Mouse (Mus musculus) heart, adult 2 months (tissue): ENCODE data around the gene Desi2. TPM values are rescaled to one million over a fixed set of nuclear protein-coding genes. Genes with fewer than 3 reads are reported as not detected.
"Not testable (repeated sequence)": the region's sequence is repeated elsewhere in the genome, so short reads cannot be mapped to it uniquely, and the experiment has no call there.

Source experiments
- DNase-seq, 2 experiments: peaks; one replicate each; pipeline ENCODE4 v3.0.0; 2021
- H3K27ac ChIP-seq: fragments of 200-600 bp; 2 replicates; pipeline ENCODE4 v1.8.1; 2022
- H3K27me3 ChIP-seq: fragments of 200-500 bp; 2 replicates; pipeline ENCODE4 v1.6.1; 2012; ENCODE audit warnings: mild to moderate bottlenecking, low read length, inconsistent platforms, mixed read lengths; ENCODE audit not compliant: control insufficient read depth, insufficient read depth
- H3K36me3 ChIP-seq: fragments of 200-500 bp; 2 replicates; pipeline ENCODE4 v1.6.1; 2012; ENCODE audit warnings: low read length, inconsistent platforms; ENCODE audit not compliant: control insufficient read depth, insufficient read depth
- H3K4me1 ChIP-seq: fragments of 200-500 bp; 2 replicates; pipeline ENCODE4 v1.6.1; 2011; ENCODE audit warnings: low read length; ENCODE audit not compliant: control insufficient read depth, insufficient read depth
- H3K4me3 ChIP-seq: fragments of 200-600 bp; 2 replicates; pipeline ENCODE4 v1.8.1; 2022
- H3K79me2 ChIP-seq: fragments of 200-500 bp; replicated peaks from 2 replicates; pipeline ENCODE4 v1.6.1; 2012; ENCODE audit warnings: mild to moderate bottlenecking, inconsistent platforms, low read length, moderate library complexity, mixed read lengths; ENCODE audit not compliant: control insufficient read depth, insufficient read depth
- H3K9ac ChIP-seq: fragments of 200-500 bp; 2 replicates; pipeline ENCODE4 v1.6.1; 2012; ENCODE audit warnings: low read depth, mild to moderate bottlenecking, control low read depth, inconsistent platforms, low read length, mixed read lengths
- CTCF ChIP-seq: fragments of 200-600 bp; IDR thresholded peaks from 2 replicates; pipeline ENCODE4 v1.8.1; 2022; ENCODE audit warnings: antibody characterized with exemption, mild to moderate bottlenecking, moderate library complexity
- EP300 ChIP-seq: fragments of 200-500 bp; IDR thresholded peaks from 2 replicates; pipeline ENCODE4 v1.6.1; 2011; ENCODE audit warnings: low read depth, low read length, control low read depth; ENCODE audit not compliant: insufficient read depth
- POLR2A ChIP-seq: fragments of 200-500 bp; IDR thresholded peaks from 2 replicates; pipeline ENCODE4 v1.6.1; 2011; ENCODE audit warnings: mild to moderate bottlenecking, low read depth, low read length, control low read depth; ENCODE audit not compliant: insufficient read depth
- WGBS: fragments of 180-500 bp; shearing (Covaris S2); methylation state at CpG from one replicate; pipeline ENCODE4 v1.1.7; 2018; 5-methylcytosine and 5-hydroxymethylcytosine counted together
- intact Hi-C: fragments of 180-260 bp; cut with DNase I; formaldehyde crosslinking; loops from one replicate; pipeline ENCODE4 v1.15.1; 2025
- polyA plus RNA-seq: library from polyadenylated mRNA; depleted of rRNA; stranded (reverse); fragments of >200 nt; gene quantifications from 2 replicates; pipeline ENCODE4 v1.2.3, GENCODE M21; 2012
- total RNA-seq, 2 experiments: library from RNA; stranded (reverse); gene quantifications; 2 replicates each; pipeline ENCODE4 v1.2.3; 2021

Gene Desi2
- total and polyA plus RNA-seq, 3 experiments, result 7.2 to 18.1 (median 16.3) TPM

GRCm38 (mm10) chr1:178219166-178220077 is 32.2 kb downstream of the Desi2 start:
- peaks cover 14% of the 10 kb centered on the region for H3K36me3 ChIP-seq
- peaks cover 2% of the 10 kb centered on the region; the same call in 1 of the 2 replicates for H3K79me2 ChIP-seq
- H3K4me1 ChIP-seq, result peaks cover 6% of the 10 kb centered on the region
- TF ChIP-seq CTCF (no peak), EP300 (no peak), POLR2A (no peak)
- H3K27me3 ChIP-seq, result no peaks in the 10 kb centered on the region
- H3K4me3 ChIP-seq, result no peak overlapping the region
- DNase-seq, result peak in 1 of 2 experiments; percentile 41
- WGBS, result 47% methylated on average over 5 of the region's 5 CpGs
- peak overlapping the region; percentile 87 for H3K27ac ChIP-seq
- H3K9ac ChIP-seq, result no peak overlapping the region
- intact Hi-C loops, result no loop called here

GRCm38 (mm10) chr1:178228888-178229287 is 41.7 kb downstream of the Desi2 start:
- H3K27me3 ChIP-seq, intact Hi-C loops, H3K9ac ChIP-seq, H3K36me3 ChIP-seq, H3K4me3 ChIP-seq, H3K4me1 ChIP-seq, DNase-seq, H3K27ac ChIP-seq, H3K79me2 ChIP-seq: not testable (repeated sequence)
- 76% methylated on average over 4 of the region's 4 CpGs for WGBS

DNA sequence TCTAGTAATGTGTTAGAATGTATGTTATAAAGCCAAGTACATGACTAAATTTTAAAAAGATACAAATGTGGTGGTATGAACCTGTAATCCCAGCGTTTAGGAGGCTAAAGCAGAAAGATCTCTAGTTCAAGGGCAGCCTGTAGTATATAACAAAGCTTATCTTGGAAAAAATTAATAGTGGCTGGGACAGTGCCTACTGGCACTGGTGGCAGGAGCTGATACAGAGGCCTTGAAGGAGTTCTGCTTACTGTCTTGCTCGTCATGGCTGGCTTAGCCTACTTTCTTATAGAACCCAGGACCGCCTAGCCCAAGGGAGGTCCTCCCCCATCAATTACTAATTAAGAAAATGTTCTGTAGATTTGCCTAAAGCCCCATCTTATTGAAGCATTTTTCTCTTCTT is 46.9 kb downstream of the Desi2 start:
- Histone ChIP-seq H3K79me2 (no peaks in the 10 kb centered on the region; the same call in none of the 2 replicates), H3K4me1 (peaks cover 4% of the 10 kb centered on the region), H3K4me3 (no peak overlapping the region), H3K27me3 (no peaks in the 10 kb centered on the region), H3K9ac (no peak overlapping the region), H3K36me3 (0 out of 2 replicates have a peak, but pooled peaks cover 4% of the 10 kb centered on the region), H3K27ac (no peak overlapping the region)
- intact Hi-C loops, result no loop called here
- TF ChIP-seq POLR2A (no peak), EP300 (no peak), CTCF (no peak)
- WGBS, result 83% methylated on average over 3 of the region's 3 CpGs
- DNase-seq, result no peak

DNA sequence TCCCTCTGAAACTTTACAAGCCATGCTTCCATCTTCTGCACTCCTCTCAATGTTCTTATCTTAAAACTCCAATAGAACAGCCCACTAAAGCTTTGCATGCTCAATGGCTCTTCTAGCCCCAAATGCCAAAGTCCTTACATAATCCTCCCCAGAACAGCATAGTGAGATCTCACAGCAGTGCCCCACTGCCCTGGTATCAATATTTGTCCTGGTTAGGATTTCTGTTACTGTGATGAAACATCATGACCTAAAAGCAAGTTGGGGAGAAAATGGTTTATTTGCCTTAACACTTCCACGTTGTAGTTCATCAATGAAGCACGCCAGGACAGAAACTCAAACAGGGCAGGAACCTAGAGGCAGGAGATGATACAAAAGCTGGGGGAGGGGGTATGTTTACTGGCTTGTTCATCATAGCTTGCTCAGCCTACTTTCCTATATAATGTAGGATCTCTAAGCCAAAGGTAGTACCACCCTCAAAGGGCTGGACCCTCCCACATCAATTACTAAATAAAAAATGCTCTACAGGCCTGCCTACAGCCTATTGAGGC is 48.8 kb downstream of the Desi2 start:
- H3K4me3 ChIP-seq, result no peak overlapping the region
- WGBS, result 75% methylated on average over 2 of the region's 2 CpGs
- H3K27ac ChIP-seq, result no peak overlapping the region
- no peak for TF ChIP-seq CTCF
- no peak for TF ChIP-seq POLR2A
- no peak for TF ChIP-seq EP300
- intact Hi-C loops, result no loop called here
- no peaks in the 10 kb centered on the region; the same call in none of the 2 replicates for H3K79me2 ChIP-seq
- 0 out of 2 replicates have a peak, but pooled peaks cover 4% of the 10 kb centered on the region for H3K36me3 ChIP-seq
- no peak for DNase-seq
- no peak overlapping the region for H3K9ac ChIP-seq
- H3K27me3 ChIP-seq, result no peaks in the 10 kb centered on the region
- peaks cover 4% of the 10 kb centered on the region for H3K4me1 ChIP-seq

GRCm38 (mm10) chr1:178238676-178239075 is 51.5 kb downstream of the Desi2 start:
- Histone ChIP-seq H3K9ac (no peak overlapping the region), H3K27ac (no peak overlapping the region), H3K27me3 (no peaks in the 10 kb centered on the region), H3K4me1 (peaks cover 4% of the 10 kb centered on the region), H3K79me2 (no peaks in the 10 kb centered on the region; the same call in 1 of the 2 replicates), H3K4me3 (no peak overlapping the region), H3K36me3 (0 out of 2 replicates have a peak, but pooled peaks cover 4% of the 10 kb centered on the region)
- no peak for DNase-seq
- intact Hi-C loops, result no loop called here
- 63% methylated on average over 1 of the region's 1 CpGs for WGBS
- no peak for TF ChIP-seq POLR2A
- TF ChIP-seq EP300, result no peak
